Mouse (Mus musculus) bone marrow, adult 2 months (tissue): Measurements from ENCODE around the gene Pabpn1. TPM values are rescaled to one million over a fixed set of nuclear protein-coding genes. Genes with fewer than 3 reads are reported as not detected.

Source experiments
- H3K27ac ChIP-seq: fragments of 200-500 bp; 2 replicates; pipeline ENCODE4 v1.5.1; 2012; ENCODE audit warnings: low read depth, mild to moderate bottlenecking, control low read depth, inconsistent platforms, low read length; ENCODE audit not compliant: control insufficient read depth, poor library complexity, insufficient read depth
- H3K4me1 ChIP-seq: fragments of 200-500 bp; 2 replicates; pipeline ENCODE4 v1.6.1; 2011; ENCODE audit warnings: low read length; ENCODE audit not compliant: control insufficient read depth, insufficient read depth
- H3K4me3 ChIP-seq: fragments of 200-500 bp; replicated peaks from 2 replicates; pipeline ENCODE3; 2011; ENCODE audit warnings: mild to moderate bottlenecking, low read depth, low read length, control low read depth; ENCODE audit not compliant: control insufficient read depth
- CTCF ChIP-seq: fragments of 200-500 bp; IDR thresholded peaks from 2 replicates; pipeline ENCODE4 v1.5.1; 2011; ENCODE audit warnings: low read length, control low read depth; ENCODE audit not compliant: control insufficient read depth, insufficient read depth
- POLR2A ChIP-seq: fragments of 200-500 bp; IDR thresholded peaks from 2 replicates; pipeline ENCODE4 v1.6.1; 2011; ENCODE audit warnings: low read depth, mild to moderate bottlenecking, control low read depth, low read length, borderline replicate concordance; ENCODE audit not compliant: control insufficient read depth
- WGBS: fragments of 180-500 bp; shearing (Covaris S2); methylation state at CpG from one replicate; pipeline ENCODE4 v1.1.7; 2018; 5-methylcytosine and 5-hydroxymethylcytosine counted together
- polyA plus RNA-seq: library from polyadenylated mRNA; stranded (reverse); fragments of >200 nt; gene quantifications from 2 replicates; pipeline ENCODE4 v1.2.4, GENCODE M21; 2011; ENCODE audit warnings: low replicate concordance; ENCODE audit not compliant: missing spikeins, insufficient read depth, insufficient read length

The Pabpn1 gene
- polyA plus RNA-seq, 1 experiment = 140 TPM

GRCm38 (mm10) chr14:54925349-54926342 lies 33.3 kb downstream of the Pabpn1 start, which contains the start of gene Efs:
Efs (minus strand) TSS chr14:54926126.
- Histone ChIP-seq H3K4me1 (no peaks in the 10 kb centered on the region; the same call in 1 of the 2 replicates), H3K4me3 (no peak within 1 kb of the TSS), H3K27ac (peak within 1 kb of the TSS; percentile 33; the same call in 1 of the 2 replicates)
- 14% methylated on average over 57 of the region's 57 CpGs for WGBS
- TF ChIP-seq POLR2A (no peak), CTCF (no peak)

GRCm38 (mm10) chr14:54926401-54927158 lies 34.3 kb downstream of the Pabpn1 start:
- no peaks in the 10 kb centered on the region; the same call in 1 of the 2 replicates for H3K4me1 ChIP-seq
- peak overlapping the region; percentile 33; the same call in 1 of the 2 replicates for H3K27ac ChIP-seq
- H3K4me3 ChIP-seq = no peak overlapping the region
- WGBS = 2% methylated on average over 50 of the region's 58 CpGs
- TF ChIP-seq POLR2A (no peak), CTCF (no peak)

- TF ChIP-seq CTCF = no peak
- no peak for TF ChIP-seq POLR2A
- Histone ChIP-seq H3K4me3 (no peak overlapping the region), H3K27ac (no peak overlapping the region), H3K4me1 (no peaks in the 10 kb centered on the region; the same call in 1 of the 2 replicates)
- whole genome bisulfite sequencing = 44% methylated on average over 7 of the region's 7 CpGs
Measured at GRCm38 (mm10) chr14:54927296-54927695, 35.0 kb downstream of the Pabpn1 start.

GRCm38 (mm10) chr14:54929801-54930200 lies 37.5 kb downstream of the Pabpn1 start:
- Histone ChIP-seq H3K4me1 (no peaks in the 10 kb centered on the region; the same call in 1 of the 2 replicates), H3K4me3 (no peak overlapping the region), H3K27ac (no peak overlapping the region)
- no peak for TF ChIP-seq CTCF
- 74% methylated on average over 5 of the region's 5 CpGs for WGBS

GRCm38 (mm10) chr14:54930431-54930830 lies 38.1 kb downstream of the Pabpn1 start:
- no peaks in the 10 kb centered on the region; the same call in 1 of the 2 replicates for H3K4me1 ChIP-seq
- no peak overlapping the region for H3K4me3 ChIP-seq
- WGBS = 25% methylated on average over 2 of the region's 2 CpGs
- no peak overlapping the region for H3K27ac ChIP-seq
- TF ChIP-seq CTCF (no peak), POLR2A (no peak)

GRCm38 (mm10) chr14:54932645-54933150 lies 40.4 kb downstream of the Pabpn1 start, which contains the start of gene Il25:
Il25 (plus strand) TSS chr14:54932695.
- TF ChIP-seq CTCF (no peak), POLR2A (no peak)
- no peak within 1 kb of the TSS for H3K4me3 ChIP-seq
- H3K27ac ChIP-seq = no peak within 1 kb of the TSS
- H3K4me1 ChIP-seq = no peaks in the 10 kb centered on the region; the same call in 1 of the 2 replicates
- WGBS = 75% methylated on average over 6 of the region's 6 CpGs

- Histone ChIP-seq H3K4me1 (no peaks in the 10 kb centered on the region), H3K27ac (no peak within 1 kb of the TSS), H3K4me3 (no peak within 1 kb of the TSS)
- WGBS = 40% methylated on average over 8 of the region's 8 CpGs
- no peak for TF ChIP-seq CTCF
- no peak for TF ChIP-seq POLR2A
Measured at GRCm38 (mm10) chr14:54935904-54936830, 43.9 kb downstream of the Pabpn1 start, which contains the start of gene Cmtm5. Cmtm5 (plus strand) TSS chr14:54936261.

- WGBS = 25% methylated on average over 6 of the region's 6 CpGs
Measured at GRCm38 (mm10) chr14:54936831-54937160, 44.5 kb downstream of the Pabpn1 start.

More at GRCm38 (mm10) chr14:54936831-54937160, 44.5 kb downstream of the Pabpn1 start:
- H3K4me1 ChIP-seq = no peaks in the 10 kb centered on the region
- TF ChIP-seq CTCF (no peak), POLR2A (no peak)
- H3K27ac ChIP-seq = no peak overlapping the region
- H3K4me3 ChIP-seq = no peak overlapping the region
